ENCODE assay signal across 8 mouse cellular contexts in the genomic region with DNA sequence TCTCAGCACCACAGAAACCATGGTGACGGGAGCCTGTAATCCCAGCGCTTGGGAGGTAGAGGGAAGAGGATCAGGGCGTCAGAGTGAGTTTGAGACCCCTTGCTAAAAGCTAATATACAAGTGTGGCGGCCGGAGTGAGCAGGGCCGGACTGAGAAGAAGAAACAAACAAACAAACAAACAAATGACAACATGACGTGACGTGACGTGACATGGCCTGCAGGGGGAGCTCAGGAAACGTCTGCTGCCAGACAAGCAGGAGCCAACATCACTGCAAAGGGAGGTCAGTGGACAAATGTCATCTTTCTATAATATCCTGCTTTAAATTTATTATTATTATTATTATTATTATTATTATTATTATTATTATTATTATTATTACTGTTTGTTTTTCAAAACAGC. TPM values are rescaled to one million over a fixed set of nuclear protein-coding genes. Genes with fewer than 3 reads are reported as not detected.
DNase-seq lines count a peak whose midpoint lies in the region; ATAC-seq and TF ChIP-seq lines count a peak whose summit lies in the region.

No protein-coding gene starts in this region.

- H3K36me3 ChIP-seq in C2C12 (ENCODE audit: control insufficient read depth, insufficient read depth): no peaks in the 10 kb centered on the region

- no peak overlapping the region for H3ac ChIP-seq in C2C12 (ENCODE audit: control insufficient read depth, insufficient read length, low read depth)

- no peaks in the 10 kb centered on the region for H3K27me3 ChIP-seq in C2C12 (ENCODE audit: control insufficient read depth, insufficient read depth, insufficient read length)

- H3K4me3 ChIP-seq in C2C12 (ENCODE audit: insufficient read depth, poor library complexity, severe bottlenecking): no peak overlapping the region

- DNase-seq in heart, postnatal 4 days: peak; percentile 43
- DNase-seq in heart, adult 9 months (ENCODE audit: low spot score in 2 of 2): no peak
- DNase-seq in adrenal gland, postnatal 25 days: peak; percentile 42
- DNase-seq in kidney, postnatal 14 days: peak; percentile 30
- DNase-seq in adipocyte (ENCODE audit: low spot score): no peak

- no peaks in the 10 kb centered on the region for H3K79me3 ChIP-seq in C2C12 (ENCODE audit: low read depth)

- ATAC-seq in neutrophil, adult 5-6 weeks (ENCODE audit: extremely low read depth, insufficient number of reproducible peaks, low FRiP score, poor library complexity, severe bottlenecking): peak; percentile 42; the same call in 1 of the 2 replicates
- no peak for ATAC-seq in frontal cortex, adult (ENCODE audit: low TSS enrichment)

- peak; percentile 15 for TF ChIP-seq CTCF in C2C12 (IDR thresholded peaks at IDR 0.05; ENCODE audit: control insufficient read depth, insufficient read depth, insufficient read length)

- no peaks in the 10 kb centered on the region for H3K79me2 ChIP-seq in C2C12 (ENCODE audit: control insufficient read depth, insufficient read depth)

TF ChIP-seq in C2C12, 6 proteins besides CTCF, POLR2A, EP300 and RAD21:
- TF ChIP-seq MYOG (IDR thresholded peaks at IDR 0.05; ENCODE audit: control insufficient read depth, extremely low read depth, insufficient read length) (no peak), MAX (IDR thresholded peaks at IDR 0.05) (no peak), FOSL1 (IDR thresholded peaks at IDR 0.05; ENCODE audit: insufficient read depth, low read length, poor library complexity, severe bottlenecking) (no peak), CEBPB (IDR thresholded peaks at IDR 0.05; ENCODE audit: low read depth) (no peak), MYOD1 (IDR thresholded peaks at IDR 0.05; ENCODE audit: control insufficient read depth, insufficient read length, low read depth) (no peak), USF1 (IDR thresholded peaks at IDR 0.05; ENCODE audit: low read depth) (no peak)

RNA-seq across cellular contexts. Expression of gene Rps6ka1, which starts 51.0 kb away (rescaled TPM):
- total RNA-seq in heart, postnatal 4 days (2021): 10 to 100 TPM in 1 of 2 experiments, 1 to 10 TPM in 1; 9.1 to 10.7 TPM
- polyA plus RNA-seq in C2C12 (2012; fragmentation: generic; extraction: Trizol): 2.4 TPM
- 14.7 and 21.3 TPM in 2 replicates for total RNA-seq in adrenal gland, postnatal 25 days (2021)
- total RNA-seq in neutrophil, adult 5-6 weeks (2017): 67.3 and 80.3 TPM in 2 replicates

Comparison
In these comparisons a context has a peak if more than half of its experiments do, and no peak if none do; other contexts are left out.
1. DNase-seq: peak in heart, postnatal 4 days (single experiment), adrenal gland, postnatal 25 days (single experiment) and kidney, postnatal 14 days (single experiment); none in heart, adult 9 months (0 of 2) and adipocyte (single experiment).